ENCODE assay signal across 12 mouse cellular contexts in genomic region chr17:85680116-85680850, GRCm38 (mm10). TPM values are rescaled to one million over a fixed set of nuclear protein-coding genes. Genes with fewer than 3 reads are reported as not detected.
DNase-seq lines count a peak whose midpoint lies in the region; ATAC-seq and TF ChIP-seq lines count a peak whose summit lies in the region.
"Had no signal": no experiment of that assay in that cellular context is flagged by ENCODE, and none has a peak within 500 bp of the region (broad histone marks: within the 10 kb centered on the region; RNA-seq: fewer than 3 reads in every experiment).

No protein-coding gene starts in this region.

- no peak overlapping the region for H3K27ac ChIP-seq in heart, embryonic 11.5 days (ENCODE audit: low read depth, low read length)
- no peak overlapping the region for H3K27ac ChIP-seq in heart, embryonic 15.5 days
- no peak overlapping the region for H3K27ac ChIP-seq in midbrain, embryonic 12.5 days (replicated peaks)
- H3K27ac ChIP-seq in cerebellum, adult 2 months (ENCODE audit: insufficient read depth, low read length), result no peak overlapping the region

- TF ChIP-seq CTCF in brain, embryonic 14.5 days (IDR thresholded peaks at IDR 0.05; ENCODE audit: borderline replicate concordance, extremely low read depth, insufficient read depth, insufficient read length), result no peak
- TF ChIP-seq CTCF in cerebellum, adult 2 months (IDR thresholded peaks at IDR 0.05; ENCODE audit: borderline replicate concordance, insufficient read depth, low read depth, low read length), result no peak

- peaks cover 7% of the 10 kb centered on the region for H3K4me1 ChIP-seq in heart, embryonic 11.5 days (ENCODE audit: control insufficient read depth, insufficient read depth, low read length)
- peaks cover 23% of the 10 kb centered on the region for H3K4me1 ChIP-seq in heart, embryonic 15.5 days (replicated peaks)
- H3K4me1 ChIP-seq in midbrain, embryonic 12.5 days, result peaks cover 4% of the 10 kb centered on the region; the same call in 1 of the 2 replicates
- no peaks in the 10 kb centered on the region for H3K4me1 ChIP-seq in cerebellum, adult 2 months (ENCODE audit: control insufficient read depth, insufficient read depth, low read length)

- TF ChIP-seq POLR2A in brain, embryonic 14.5 days (IDR thresholded peaks at IDR 0.05; ENCODE audit: borderline replicate concordance, extremely low read depth, insufficient read depth, insufficient read length, poor library complexity, severe bottlenecking), result no peak
- TF ChIP-seq POLR2A in cerebellum, adult 2 months (IDR thresholded peaks at IDR 0.05; ENCODE audit: borderline replicate concordance, insufficient read depth, low read length), result no peak

- ATAC-seq in heart, embryonic 11.5 days (replicated peaks; ENCODE audit: insufficient number of reproducible peaks, low FRiP score, low TSS enrichment), result no peak
- ATAC-seq in heart, embryonic 15.5 days (replicated peaks; ENCODE audit: insufficient number of reproducible peaks, insufficient read depth, low FRiP score, low read depth), result no peak
- ATAC-seq in midbrain, embryonic 12.5 days (ENCODE audit: low FRiP score, low read depth), result no peak
- ATAC-seq: CD4-positive, CD25-positive, alpha-beta regulatory T cell, adult 4 months had no signal

- H3K9ac ChIP-seq in heart, embryonic 11.5 days (ENCODE audit: low read depth, low read length), result no peak overlapping the region
- no peak overlapping the region; the same call in 1 of the 2 replicates for H3K9ac ChIP-seq in heart, embryonic 15.5 days
- no peak overlapping the region for H3K9ac ChIP-seq in midbrain, embryonic 12.5 days (replicated peaks)

- no peaks in the 10 kb centered on the region for H3K9me3 ChIP-seq in heart, embryonic 11.5 days (replicated peaks; ENCODE audit: control insufficient read depth, low read length)
- no peaks in the 10 kb centered on the region for H3K9me3 ChIP-seq in heart, embryonic 15.5 days (replicated peaks)
- H3K9me3 ChIP-seq in midbrain, embryonic 12.5 days, result no peaks in the 10 kb centered on the region

- no peak for DNase-seq in heart, postnatal 4 days
- DNase-seq in brain, embryonic 14.5 days (ENCODE audit: low read depth), result peak; percentile 14
- no peak for DNase-seq in urinary bladder, postnatal 14 days (ENCODE audit: low spot score)
- no peak for DNase-seq in right cerebral cortex, adult 2 months (ENCODE audit: low spot score in 2 of 2)
- no peak for DNase-seq in cerebellum, adult 2 months
- DNase-seq: cerebellum, adult 18-20 months; spleen, adult 18-20 months had no signal

- peak overlapping the region; percentile 29 for H3K4me3 ChIP-seq in heart, embryonic 11.5 days (ENCODE audit: low read depth, low read length)
- H3K4me3 ChIP-seq in heart, embryonic 15.5 days, result peak overlapping the region; percentile 39
- no peak overlapping the region for H3K4me3 ChIP-seq in midbrain, embryonic 12.5 days
- H3K4me3 ChIP-seq in cerebellum, adult 2 months (replicated peaks; ENCODE audit: insufficient read depth, low read depth, low read length), result no peak overlapping the region

- H3K27me3 ChIP-seq in heart, embryonic 11.5 days (ENCODE audit: control insufficient read depth, insufficient read depth, low read length), result peaks cover 80% of the 10 kb centered on the region
- peaks cover 92% of the 10 kb centered on the region for H3K27me3 ChIP-seq in heart, embryonic 15.5 days
- H3K27me3 ChIP-seq in midbrain, embryonic 12.5 days, result peaks cover 97% of the 10 kb centered on the region
- H3K27me3 ChIP-seq in cerebellum, adult 2 months (ENCODE audit: control insufficient read depth, insufficient read depth, low read length), result peaks cover 11% of the 10 kb centered on the region; the same call in 1 of the 2 replicates

- no peaks in the 10 kb centered on the region for H3K36me3 ChIP-seq in heart, embryonic 11.5 days (ENCODE audit: control insufficient read depth, insufficient read depth, low read length)
- no peaks in the 10 kb centered on the region for H3K36me3 ChIP-seq in heart, embryonic 15.5 days
- no peaks in the 10 kb centered on the region for H3K36me3 ChIP-seq in midbrain, embryonic 12.5 days

- peak overlapping the region; percentile 59 for H3K4me2 ChIP-seq in heart, embryonic 11.5 days
- peak overlapping the region; percentile 62 for H3K4me2 ChIP-seq in heart, embryonic 15.5 days
- peak overlapping the region; percentile 24 for H3K4me2 ChIP-seq in midbrain, embryonic 12.5 days (replicated peaks)

- WGBS in heart, embryonic 11.5 days (ENCODE audit: insufficient replicate concordance), result 2% methylated on average over 21 of the region's 21 CpGs
- 5% methylated on average over 21 of the region's 21 CpGs for WGBS in heart, embryonic 15.5 days
- 2% methylated on average over 21 of the region's 21 CpGs for WGBS in midbrain, embryonic 12.5 days
- WGBS in cerebellum, adult 2 months, result 4% methylated on average over 21 of the region's 21 CpGs

RNA-seq across cellular contexts. Expression of gene Six2, which starts 7.8 kb away (rescaled TPM):
- polyA plus RNA-seq in heart, embryonic 11.5 days (2014; fragmentation: Nextera tagmentation; extraction: Ambion mirVana), result 1.5 and 2.1 TPM in 2 replicates
- under 1 TPM; 0.45 to 0.83 TPM for total RNA-seq in heart, postnatal 4 days (2021)
- 1.3 and 3.1 TPM in 2 replicates for polyA plus RNA-seq in brain, embryonic 14.5 days (2012; rRNA removed)
- polyA plus RNA-seq in heart, embryonic 15.5 days (2015; fragmentation: Nextera tagmentation; extraction: Ambion mirVana), result 0.21 and 2.2 TPM in 2 replicates
- polyA plus RNA-seq in midbrain, embryonic 12.5 days (2016; fragmentation: Nextera tagmentation; extraction: Ambion mirVana), result 3.8 and 8.8 TPM in 2 replicates
- polyA plus RNA-seq in cerebellum, adult 2 months (2012; rRNA removed), result 0.06 and 0.07 TPM in 2 replicates
- polyA plus RNA-seq: CD4-positive, CD25-positive, alpha-beta regulatory T cell, adult 4 months; gonadal fat pad, adult 2 months had no signal

Comparison
In these comparisons a context has a peak if more than half of its experiments do, and no peak if none do; other contexts are left out.
1. H3K4me3 ChIP-seq: peak in heart, embryonic 11.5 days (single experiment) and heart, embryonic 15.5 days (single experiment); none in midbrain, embryonic 12.5 days (single experiment) and cerebellum, adult 2 months (single experiment).
2. Peak in every context shown above with its lines, with median percentiles within 50 percentile points of each other: H3K4me2 ChIP-seq.